Mouse (Mus musculus): ENCODE results near the gene Sim2.

Gene Sim2

GRCm38 (mm10) chr16:94084711-94085602 is at the start of gene Sim2:
Gene Sim2, plus strand, starts transcription at chr16:94084931.
- no peak for ATAC-seq (ENCODE audit: low TSS enrichment)

GRCm38 (mm10) chr16:94037280-94037679 is 47.5 kb upstream of the Sim2 start:
- no peak for ATAC-seq (ENCODE audit: low TSS enrichment)

GRCm38 (mm10) chr16:94038272-94038985 is 46.3 kb upstream of the Sim2 start:
- peak; percentile 50; the same call in 1 of the 2 replicates for ATAC-seq (ENCODE audit: low TSS enrichment)

DNA sequence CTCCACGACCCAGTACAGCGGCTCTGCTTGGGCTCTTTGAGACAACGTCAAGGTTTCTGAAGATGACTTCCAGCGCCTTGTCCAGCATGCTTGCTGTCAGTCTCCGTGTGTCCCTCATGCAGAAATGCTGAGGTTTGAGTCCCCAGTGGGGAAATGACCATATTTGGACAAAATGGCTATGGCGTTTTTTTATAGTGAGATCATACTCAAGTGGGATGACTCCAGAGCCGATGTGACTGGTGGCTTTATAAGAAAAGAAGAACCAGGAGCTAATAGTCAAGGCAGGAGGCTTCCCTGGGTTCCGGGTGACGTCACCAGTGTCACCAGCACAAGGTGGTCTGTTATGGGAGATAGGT is 45.8 kb upstream of the Sim2 start:
- ATAC-seq (ENCODE audit: low TSS enrichment), result no peak

- no peak for ATAC-seq (ENCODE audit: low TSS enrichment)
Measured at GRCm38 (mm10) chr16:94040485-94040884, 44.2 kb upstream of the Sim2 start.

GRCm38 (mm10) chr16:94041065-94041712 is 43.5 kb upstream of the Sim2 start:
- no peak for ATAC-seq (ENCODE audit: low TSS enrichment)

DNA sequence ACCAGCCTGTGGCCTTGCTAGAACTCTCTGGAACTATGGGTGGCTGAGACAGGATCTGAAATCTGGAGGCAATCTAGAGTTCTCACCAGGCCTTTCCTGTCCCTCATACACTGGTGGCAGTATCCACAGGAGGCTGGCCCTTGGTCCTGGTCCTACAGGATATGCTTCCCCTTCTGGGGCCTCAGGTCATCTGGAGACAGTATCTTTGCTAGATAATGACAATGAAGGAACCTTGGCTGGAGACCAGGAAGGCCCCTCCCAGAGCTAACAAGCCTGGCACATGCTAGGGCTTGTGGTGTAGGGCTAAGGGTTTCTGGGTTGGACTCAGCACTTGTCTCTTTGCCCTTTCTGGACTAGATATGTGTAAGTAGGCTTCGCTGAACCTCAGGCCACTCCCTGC is 40.9 kb upstream of the Sim2 start:
- no peak for ATAC-seq (ENCODE audit: low TSS enrichment)

GRCm38 (mm10) chr16:94044996-94045395 is 39.7 kb upstream of the Sim2 start:
- peak; percentile 52; the same call in 1 of the 2 replicates for ATAC-seq (ENCODE audit: low TSS enrichment)

DNA sequence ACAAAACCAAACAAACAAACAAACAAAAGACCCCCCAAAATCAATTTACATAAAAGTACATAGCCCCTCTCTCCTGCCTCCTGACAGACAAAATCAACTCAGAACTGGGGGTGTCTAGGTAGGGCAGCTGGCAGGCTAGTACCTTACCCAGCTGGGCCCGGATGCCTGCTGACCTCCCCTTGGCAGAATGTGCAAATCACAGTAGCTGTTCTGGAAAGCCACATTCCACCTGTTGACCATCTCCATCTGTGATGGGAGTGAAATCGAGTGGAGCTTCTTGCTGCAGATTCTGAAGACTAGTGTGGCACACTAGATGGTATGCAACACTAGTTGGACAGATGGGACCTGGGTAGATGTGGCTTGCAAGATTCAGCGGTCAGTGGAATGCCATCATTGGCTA is 34.4 kb upstream of the Sim2 start:
- ATAC-seq (ENCODE audit: low TSS enrichment), result no peak

- no peak for ATAC-seq (ENCODE audit: low TSS enrichment)
Measured at GRCm38 (mm10) chr16:94055176-94055575, 29.6 kb upstream of the Sim2 start.

DNA sequence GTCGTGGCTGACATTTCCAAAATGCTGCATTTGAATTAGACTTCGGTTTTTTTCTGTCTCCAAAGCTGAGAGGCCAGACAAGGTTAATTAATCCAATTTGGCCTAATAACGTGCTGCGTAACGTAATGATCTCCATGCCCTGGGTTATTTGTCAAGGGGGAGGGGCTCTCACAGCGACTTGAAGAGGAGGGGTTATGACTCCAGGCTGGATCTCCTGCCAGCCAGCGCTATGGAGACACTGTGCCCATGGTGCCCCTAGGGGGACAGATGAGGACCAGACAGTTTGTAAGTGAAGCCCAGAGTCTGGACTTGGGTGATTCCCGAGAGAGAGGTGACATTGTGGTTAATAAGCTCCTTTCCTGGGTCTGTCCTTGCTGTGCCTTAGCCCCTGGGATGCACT is 29.2 kb upstream of the Sim2 start:
- ATAC-seq (ENCODE audit: low TSS enrichment), result no peak

- ATAC-seq (ENCODE audit: low TSS enrichment), result no peak
Measured at GRCm38 (mm10) chr16:94059820-94060219, 24.9 kb upstream of the Sim2 start.

GRCm38 (mm10) chr16:94064211-94064610 is 20.5 kb upstream of the Sim2 start:
- no peak for ATAC-seq (ENCODE audit: low TSS enrichment)

DNA sequence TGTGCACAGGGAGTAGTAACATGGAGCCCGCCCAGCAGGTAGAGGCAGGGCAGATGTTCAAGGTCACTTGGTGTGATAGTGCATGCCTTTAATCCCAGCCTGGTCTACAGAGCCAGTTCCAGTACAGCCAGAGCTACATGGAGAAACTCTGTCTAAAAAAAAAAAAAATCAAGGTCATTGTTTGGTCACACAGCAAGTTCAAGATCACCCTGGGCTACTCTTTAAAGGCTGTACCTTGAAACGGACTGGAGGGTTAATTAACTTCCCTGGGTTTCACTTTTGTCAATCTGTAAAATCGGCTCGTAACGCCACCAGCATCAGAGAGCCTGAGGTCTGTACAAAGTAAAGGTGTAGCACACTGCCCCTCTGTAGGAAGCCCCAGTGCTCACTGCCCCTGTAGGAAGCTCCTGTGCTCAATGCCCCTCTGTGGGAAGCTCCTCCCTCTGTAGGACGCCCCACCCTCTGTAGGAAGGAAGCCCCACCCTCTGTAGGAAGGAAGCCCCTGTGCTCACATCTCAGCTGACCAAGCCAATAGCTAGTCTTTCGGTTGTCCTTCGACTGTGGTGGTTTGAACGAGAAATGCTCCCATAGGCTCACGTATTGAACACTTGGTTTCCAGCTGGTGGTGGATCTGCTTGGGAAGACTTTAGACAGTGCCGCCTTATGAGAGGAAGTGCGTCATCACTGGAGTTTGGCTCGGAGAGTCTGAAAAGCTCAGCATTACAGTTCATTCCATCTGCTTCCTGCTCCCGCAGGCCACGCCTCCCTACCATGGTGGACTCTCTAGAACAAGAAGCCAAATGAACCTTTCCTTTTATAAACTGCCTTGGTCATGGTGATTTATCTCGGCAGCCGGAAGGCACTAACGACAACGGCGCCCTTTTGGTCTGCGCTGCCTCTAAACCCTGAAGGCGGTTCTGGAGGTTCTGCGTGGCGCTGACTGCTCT is 18.7 kb upstream of the Sim2 start:
- ATAC-seq (ENCODE audit: low TSS enrichment), result no peak

DNA sequence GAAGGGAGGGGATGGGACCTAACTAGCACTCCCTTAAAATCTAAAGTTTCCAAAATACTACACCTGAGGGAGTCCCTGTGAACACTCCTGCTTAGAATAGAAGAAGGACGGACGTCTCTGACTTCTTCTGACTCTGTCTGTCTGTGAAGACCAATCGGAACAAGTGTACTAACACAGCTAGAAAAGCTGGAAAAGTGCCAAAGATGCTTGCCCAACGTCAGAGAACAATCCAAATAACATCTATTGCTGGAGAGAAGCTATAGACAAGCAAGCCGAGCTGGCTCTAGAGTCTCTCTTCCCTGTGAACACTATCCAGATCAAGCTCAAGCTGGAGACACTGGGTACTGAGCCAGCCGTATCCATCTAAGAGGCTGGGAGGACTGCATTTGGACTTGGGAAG is 18.0 kb upstream of the Sim2 start:
- no peak for ATAC-seq (ENCODE audit: low TSS enrichment)

- ATAC-seq (ENCODE audit: low TSS enrichment), result no peak
Measured at GRCm38 (mm10) chr16:94067280-94067679, 17.5 kb upstream of the Sim2 start.

DNA sequence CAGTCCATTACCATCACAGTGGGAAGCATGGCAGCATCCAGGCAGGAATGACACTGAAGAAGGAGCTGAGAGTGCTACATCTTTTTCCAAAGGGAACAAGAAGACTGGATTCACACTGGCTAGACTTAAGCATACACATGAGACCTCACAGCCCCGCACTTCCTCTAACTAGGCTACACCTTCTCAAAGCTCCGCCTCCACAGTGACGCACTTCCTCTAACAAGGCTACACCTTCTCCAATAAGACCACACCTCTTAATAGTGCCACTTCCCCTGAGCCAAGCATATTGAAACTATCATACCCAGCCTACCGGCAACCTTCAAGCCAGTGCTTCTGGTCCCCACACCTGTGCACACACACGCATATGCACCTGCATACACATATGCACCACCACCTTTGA is 15.7 kb upstream of the Sim2 start:
- no peak for ATAC-seq (ENCODE audit: low TSS enrichment)

DNA sequence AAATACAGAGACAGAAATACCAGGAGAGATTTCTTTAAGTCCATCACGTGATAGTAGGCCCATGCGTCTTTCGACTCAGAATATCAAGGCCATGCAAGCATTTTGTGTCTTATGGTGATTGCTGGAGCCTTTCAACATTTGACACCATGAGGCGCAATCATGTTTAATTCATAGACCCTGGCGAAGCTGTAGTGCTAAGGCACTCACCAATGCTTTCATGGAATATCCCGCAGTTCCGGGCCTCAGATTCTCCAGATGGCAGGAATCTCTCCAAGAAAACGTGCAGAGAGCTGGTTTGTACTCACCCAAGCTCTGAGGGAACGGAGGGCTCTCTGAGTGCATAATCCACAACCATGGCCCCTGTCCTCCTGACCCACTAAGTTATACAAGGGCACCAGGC is 13.8 kb upstream of the Sim2 start:
- no peak for ATAC-seq (ENCODE audit: low TSS enrichment)

- ATAC-seq (ENCODE audit: low TSS enrichment), result no peak
Measured at GRCm38 (mm10) chr16:94071468-94071867, 13.3 kb upstream of the Sim2 start.

DNA sequence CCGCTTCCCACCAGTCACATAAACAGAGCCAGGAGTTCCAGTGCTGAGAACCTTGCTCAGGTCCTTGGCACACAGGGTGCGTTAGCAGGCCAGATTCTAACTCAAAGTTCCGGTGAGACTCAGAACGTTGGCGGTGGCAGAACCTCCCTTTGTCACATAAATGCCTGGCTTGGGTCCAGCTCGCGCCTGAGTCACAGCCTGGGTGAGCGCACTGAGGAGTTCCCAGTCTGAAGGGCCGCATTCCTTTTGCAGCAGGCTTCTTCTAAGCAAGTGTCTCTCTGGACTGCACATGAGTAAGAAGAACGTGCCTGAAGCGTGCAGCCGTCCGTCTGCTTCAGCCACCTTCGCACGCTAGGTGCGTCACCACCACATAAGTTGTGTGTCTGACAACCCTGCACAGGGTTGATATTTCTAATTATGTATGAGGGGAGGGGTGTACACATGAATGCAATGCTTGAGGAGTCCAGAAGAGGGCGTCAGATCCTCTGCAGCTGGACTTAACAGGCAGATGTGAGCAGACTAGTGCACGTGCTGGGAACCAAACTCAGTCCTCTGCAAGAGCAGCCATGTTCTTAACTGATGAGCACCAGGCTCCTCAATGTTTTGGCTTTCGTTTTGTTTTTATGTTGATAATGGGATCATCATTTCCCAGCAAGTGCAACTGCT is 9.2 kb upstream of the Sim2 start:
- ATAC-seq (ENCODE audit: low TSS enrichment), result no peak
